Mouse (Mus musculus) hindbrain, embryonic 10.5 days (tissue): Measurements from ENCODE around the gene Oas1h. TPM values are rescaled to one million over a fixed set of nuclear protein-coding genes. Genes with fewer than 3 reads are reported as not detected.
A peak's percentile ranks its signal among the peaks of the same experiment; 100 is the strongest.

Source experiments
- DNase-seq: peaks from one replicate; pipeline ENCODE4 v3.0.0-alpha.2; 2017; ENCODE audit warnings: low spot score
- H3K27ac ChIP-seq: fragments of 300-500 bp; sonication (generic); 2 replicates; pipeline ENCODE4 v1.5.1; 2016; ENCODE audit warnings: mild to moderate bottlenecking, moderate library complexity
- H3K27me3 ChIP-seq: fragments of 300-500 bp; sonication (generic); 2 replicates; pipeline ENCODE4 v1.6.1; 2016; ENCODE audit warnings: mild to moderate bottlenecking; ENCODE audit not compliant: poor library complexity, insufficient read depth, severe bottlenecking
- H3K36me3 ChIP-seq: fragments of 300-500 bp; sonication (generic); 2 replicates; pipeline ENCODE4 v1.6.1; 2016; ENCODE audit warnings: mild to moderate bottlenecking, moderate library complexity
- H3K4me1 ChIP-seq: fragments of 300-500 bp; sonication (generic); replicated peaks from 2 replicates; pipeline ENCODE4 v1.6.1; 2016; ENCODE audit warnings: mild to moderate bottlenecking
- H3K4me3 ChIP-seq: fragments of 300-500 bp; sonication (generic); 2 replicates; pipeline ENCODE4 v1.5.1; 2016; ENCODE audit warnings: mild to moderate bottlenecking, moderate library complexity
- H3K9me3 ChIP-seq: fragments of 300-500 bp; sonication (generic); 2 replicates; pipeline ENCODE4 v1.6.1; 2016; ENCODE audit warnings: mild to moderate bottlenecking, moderate library complexity
- WGBS: fragments of 180-500 bp; shearing (Covaris S2); methylation state at CpG from one replicate; pipeline ENCODE4 v1.1.7; 2016; 5-methylcytosine and 5-hydroxymethylcytosine counted together
- polyA plus RNA-seq: library from polyadenylated mRNA; unstranded; fragments of >200 nt; fragmentation: Nextera tagmentation; extraction: Ambion mirVana; gene quantifications from 2 replicates; pipeline ENCODE4 v1.2.1, GENCODE M21; 2016

Gene Oas1h
- 0.09 TPM in 1 of 2 replicates, not detected in the other for polyA plus RNA-seq

GRCm38 (mm10) chr5:120861121-120861520 lies at the start of gene Oas1h:
Oas1h (plus strand) TSS chr5:120861421.
- DNase-seq: no peak
- no peaks in the 10 kb centered on the region for H3K36me3 ChIP-seq
- H3K9me3 ChIP-seq: no peaks in the 10 kb centered on the region
- no peaks in the 10 kb centered on the region for H3K4me1 ChIP-seq
- no peak within 1 kb of the TSS for H3K27ac ChIP-seq
- WGBS: 61% methylated on average over 4 of the region's 4 CpGs
- no peaks in the 10 kb centered on the region for H3K27me3 ChIP-seq
- H3K4me3 ChIP-seq: no peak within 1 kb of the TSS

GRCm38 (mm10) chr5:120811951-120812819 lies 49.0 kb upstream of the Oas1h start, which contains the start of gene Oas1c:
Oas1c (minus strand) TSS chr5:120812514.
- Histone ChIP-seq H3K9me3 (no peaks in the 10 kb centered on the region), H3K4me1 (peaks cover 13% of the 10 kb centered on the region), H3K36me3 (no peaks in the 10 kb centered on the region), H3K27ac (peak within 1 kb of the TSS; percentile 57), H3K4me3 (peak within 1 kb of the TSS; percentile 41), H3K27me3 (no peaks in the 10 kb centered on the region)
- peak; percentile 73 for DNase-seq
- WGBS: 7% methylated on average over 18 of the region's 18 CpGs

GRCm38 (mm10) chr5:120813023-120813422 lies 48.2 kb upstream of the Oas1h start:
- Histone ChIP-seq H3K4me1 (peaks cover 13% of the 10 kb centered on the region), H3K9me3 (no peaks in the 10 kb centered on the region), H3K4me3 (peak overlapping the region; percentile 41), H3K27me3 (no peaks in the 10 kb centered on the region), H3K27ac (no peak overlapping the region), H3K36me3 (no peaks in the 10 kb centered on the region)
- no peak for DNase-seq
- WGBS: 85% methylated on average over 6 of the region's 6 CpGs

GRCm38 (mm10) chr5:120815949-120816348 lies 45.3 kb upstream of the Oas1h start:
- Histone ChIP-seq H3K36me3 (no peaks in the 10 kb centered on the region), H3K9me3 (peaks cover 19% of the 10 kb centered on the region), H3K27me3 (no peaks in the 10 kb centered on the region), H3K4me3 (no peak overlapping the region), H3K27ac (no peak overlapping the region), H3K4me1 (peaks cover 13% of the 10 kb centered on the region)
- 73% methylated on average over 3 of the region's 3 CpGs for WGBS
- DNase-seq: no peak

GRCm38 (mm10) chr5:120818999-120819398 lies 42.2 kb upstream of the Oas1h start:
- Histone ChIP-seq H3K27me3 (no peaks in the 10 kb centered on the region), H3K4me3 (no peak overlapping the region), H3K36me3 (no peaks in the 10 kb centered on the region), H3K9me3 (peaks cover 19% of the 10 kb centered on the region), H3K27ac (no peak overlapping the region), H3K4me1 (no peaks in the 10 kb centered on the region)
- no peak for DNase-seq

GRCm38 (mm10) chr5:120831031-120831430 lies 30.2 kb upstream of the Oas1h start:
- H3K4me1 ChIP-seq: peaks cover 11% of the 10 kb centered on the region
- H3K9me3 ChIP-seq: no peaks in the 10 kb centered on the region
- no peaks in the 10 kb centered on the region for H3K36me3 ChIP-seq
- WGBS: 84% methylated on average over 4 of the region's 4 CpGs
- no peak overlapping the region for H3K4me3 ChIP-seq
- H3K27me3 ChIP-seq: peaks cover 13% of the 10 kb centered on the region; the same call in 1 of the 2 replicates
- H3K27ac ChIP-seq: no peak overlapping the region
- no peak for DNase-seq

- Histone ChIP-seq H3K9me3 (no peaks in the 10 kb centered on the region), H3K36me3 (no peaks in the 10 kb centered on the region), H3K27me3 (peaks cover 17% of the 10 kb centered on the region; the same call in 1 of the 2 replicates), H3K27ac (0 out of 2 replicates have a peak overlapping the region, but pooled peaks have one; percentile 13), H3K4me1 (peaks cover 14% of the 10 kb centered on the region), H3K4me3 (no peak overlapping the region)
- 18% methylated on average over 17 of the region's 17 CpGs for WGBS
- DNase-seq: peak; percentile 30
Measured at GRCm38 (mm10) chr5:120833335-120834280, 27.6 kb upstream of the Oas1h start.

- H3K9me3 ChIP-seq: no peaks in the 10 kb centered on the region
- WGBS: 9% methylated on average over 8 of the region's 8 CpGs
- H3K27ac ChIP-seq: no peak overlapping the region
- peaks cover 14% of the 10 kb centered on the region for H3K4me1 ChIP-seq
- peaks cover 17% of the 10 kb centered on the region; the same call in 1 of the 2 replicates for H3K27me3 ChIP-seq
- H3K36me3 ChIP-seq: no peaks in the 10 kb centered on the region
- peak; percentile 54 for DNase-seq
- H3K4me3 ChIP-seq: no peak overlapping the region
Measured at GRCm38 (mm10) chr5:120836731-120837585, 24.3 kb upstream of the Oas1h start.

GRCm38 (mm10) chr5:120844713-120845112 lies 16.5 kb upstream of the Oas1h start:
- Histone ChIP-seq H3K9me3 (no peaks in the 10 kb centered on the region), H3K27ac (no peak overlapping the region), H3K36me3 (no peaks in the 10 kb centered on the region), H3K4me1 (no peaks in the 10 kb centered on the region), H3K4me3 (no peak overlapping the region), H3K27me3 (no peaks in the 10 kb centered on the region)
- WGBS: 94% methylated on average over 3 of the region's 3 CpGs
- no peak for DNase-seq

GRCm38 (mm10) chr5:120847067-120847466 lies 14.2 kb upstream of the Oas1h start, which contains the start of gene Oas1f:
Oas1f (plus strand) TSS chr5:120847367.
- Histone ChIP-seq H3K4me3 (no peak within 1 kb of the TSS), H3K27me3 (no peaks in the 10 kb centered on the region), H3K4me1 (no peaks in the 10 kb centered on the region), H3K27ac (no peak within 1 kb of the TSS), H3K36me3 (no peaks in the 10 kb centered on the region), H3K9me3 (no peaks in the 10 kb centered on the region)
- DNase-seq: no peak
- WGBS: 77% methylated on average over 4 of the region's 4 CpGs

GRCm38 (mm10) chr5:120849601-120850136 lies 11.6 kb upstream of the Oas1h start:
- Histone ChIP-seq H3K27ac (no peak overlapping the region), H3K4me3 (no peak overlapping the region), H3K9me3 (peaks cover 11% of the 10 kb centered on the region), H3K4me1 (no peaks in the 10 kb centered on the region), H3K27me3 (no peaks in the 10 kb centered on the region), H3K36me3 (no peaks in the 10 kb centered on the region)
- whole genome bisulfite sequencing: 59% methylated on average over 3 of the region's 3 CpGs
- peak; percentile 41 for DNase-seq

GRCm38 (mm10) chr5:120859241-120859640 lies 2.0 kb upstream of the Oas1h start:
- H3K9me3 ChIP-seq: peaks cover 7% of the 10 kb centered on the region
- H3K27me3 ChIP-seq: no peaks in the 10 kb centered on the region
- H3K36me3 ChIP-seq: no peaks in the 10 kb centered on the region
- no peaks in the 10 kb centered on the region for H3K4me1 ChIP-seq
- no peak for DNase-seq
- H3K27ac ChIP-seq: no peak overlapping the region
- WGBS: 87% methylated on average over 2 of the region's 2 CpGs
- no peak overlapping the region for H3K4me3 ChIP-seq
